Mouse (Mus musculus) liver, embryonic 16.5 days (tissue): ENCODE measurements around the gene Pcnx2. TPM values are rescaled to one million over a fixed set of nuclear protein-coding genes. Genes with fewer than 3 reads are reported as not detected.
A peak's percentile ranks its signal among the peaks of the same experiment; 100 is the strongest.

Source experiments
- ATAC-seq: fragments of 200-750 bp; cut with Nextera tagmentation; 2 replicates; pipeline ENCODE4 v1.8.0; 2017; ENCODE audit warnings: low read depth, mild to moderate bottlenecking, moderate number of reproducible peaks, moderate library complexity
- H3K27ac ChIP-seq: fragments of 300-500 bp; sonication (generic); 2 replicates; pipeline ENCODE4 v1.5.1; 2014; ENCODE audit warnings: mild to moderate bottlenecking, low read length
- H3K27me3 ChIP-seq: fragments of 300-500 bp; sonication (generic); 2 replicates; pipeline ENCODE4 v1.6.1; 2014; ENCODE audit warnings: low read depth, low read length, mixed read lengths; ENCODE audit not compliant: control insufficient read depth, insufficient read depth
- H3K36me3 ChIP-seq: fragments of 300-500 bp; sonication (generic); 2 replicates; pipeline ENCODE4 v1.6.1; 2014; ENCODE audit warnings: mild to moderate bottlenecking; ENCODE audit not compliant: control insufficient read depth, insufficient read depth
- H3K4me1 ChIP-seq: fragments of 300-500 bp; sonication (generic); 2 replicates; pipeline ENCODE4 v1.6.1; 2014; ENCODE audit warnings: low read depth, low read length, mixed read lengths; ENCODE audit not compliant: control insufficient read depth
- H3K4me2 ChIP-seq: fragments of 300-500 bp; sonication (generic); 2 replicates; pipeline ENCODE4 v1.6.1; 2014; ENCODE audit warnings: low read depth, low read length, mixed read lengths
- H3K4me3 ChIP-seq: fragments of 300-500 bp; sonication (generic); 2 replicates; pipeline ENCODE4 v1.5.1; 2014; ENCODE audit warnings: low read depth, mild to moderate bottlenecking, low read length
- H3K9ac ChIP-seq: fragments of 300-500 bp; sonication (generic); 2 replicates; pipeline ENCODE4 v1.6.1; 2014; ENCODE audit warnings: low read depth, low read length
- H3K9me3 ChIP-seq: fragments of 300-500 bp; sonication (generic); replicated peaks from 2 replicates; pipeline ENCODE4 v1.6.1; 2016; ENCODE audit warnings: low read length; ENCODE audit not compliant: control insufficient read depth
- WGBS: fragments of 180-500 bp; shearing (Covaris S2); extraction: QIAGEN DNeasy Blood & Tissue Kit; methylation state at CpG from one replicate; pipeline ENCODE4 v1.1.7; 2014; ENCODE audit not compliant: insufficient replicate concordance; 5-methylcytosine and 5-hydroxymethylcytosine counted together
- polyA plus RNA-seq: library from polyadenylated mRNA; unstranded; fragments of >200 nt; fragmentation: Nextera tagmentation; extraction: Ambion mirVana; gene quantifications from 2 replicates; pipeline ENCODE4 v1.2.1, GENCODE M21; 2015

The Pcnx2 gene
- polyA plus RNA-seq, 1 experiment from 2014 or later, result 0.07 TPM

GRCm38 (mm10) chr8:125744914-125745576 is 153.1 kb downstream of the Pcnx2 start:
- H3K9me3 ChIP-seq, result no peaks in the 10 kb centered on the region
- H3K4me1 ChIP-seq, result no peaks in the 10 kb centered on the region
- no peak overlapping the region for H3K27ac ChIP-seq
- H3K27me3 ChIP-seq, result no peaks in the 10 kb centered on the region
- H3K4me2 ChIP-seq, result no peak overlapping the region
- ATAC-seq, result no peak
- no peak overlapping the region for H3K9ac ChIP-seq
- 74% methylated on average over 10 of the region's 10 CpGs for WGBS
- H3K36me3 ChIP-seq, result no peaks in the 10 kb centered on the region
- no peak overlapping the region for H3K4me3 ChIP-seq

GRCm38 (mm10) chr8:125742406-125742805 is 155.7 kb downstream of the Pcnx2 start:
- Histone ChIP-seq H3K27me3 (no peaks in the 10 kb centered on the region), H3K9me3 (no peaks in the 10 kb centered on the region), H3K4me3 (no peak overlapping the region), H3K36me3 (no peaks in the 10 kb centered on the region), H3K27ac (no peak overlapping the region), H3K9ac (no peak overlapping the region), H3K4me1 (no peaks in the 10 kb centered on the region), H3K4me2 (no peak overlapping the region)
- no peak for ATAC-seq
- WGBS, result 41% methylated on average over 8 of the region's 8 CpGs

- no peak for ATAC-seq
- H3K9ac ChIP-seq, result no peak overlapping the region
- WGBS, result 28% methylated on average over 2 of the region's 2 CpGs
Measured at GRCm38 (mm10) chr8:125741855-125742254, 156.3 kb downstream of the Pcnx2 start.

GRCm38 (mm10) chr8:125741377-125741776 is 156.7 kb downstream of the Pcnx2 start:
- Histone ChIP-seq H3K4me3 (no peak overlapping the region), H3K9ac (no peak overlapping the region), H3K27ac (no peak overlapping the region), H3K36me3 (no peaks in the 10 kb centered on the region), H3K9me3 (no peaks in the 10 kb centered on the region), H3K4me1 (no peaks in the 10 kb centered on the region), H3K27me3 (no peaks in the 10 kb centered on the region), H3K4me2 (no peak overlapping the region)
- WGBS, result 58% methylated on average over 5 of the region's 5 CpGs
- ATAC-seq, result no peak

More at GRCm38 (mm10) chr8:125741855-125742254, 156.3 kb downstream of the Pcnx2 start:
- Histone ChIP-seq H3K4me3 (no peak overlapping the region), H3K27me3 (no peaks in the 10 kb centered on the region), H3K9me3 (no peaks in the 10 kb centered on the region), H3K36me3 (no peaks in the 10 kb centered on the region), H3K4me1 (no peaks in the 10 kb centered on the region), H3K27ac (no peak overlapping the region), H3K4me2 (no peak overlapping the region)

- 83% methylated on average over 10 of the region's 10 CpGs for WGBS
- no peak for ATAC-seq
- H3K27ac ChIP-seq, result no peak overlapping the region
Measured at GRCm38 (mm10) chr8:125740655-125741054, 157.5 kb downstream of the Pcnx2 start.

GRCm38 (mm10) chr8:125738956-125739355 is 159.2 kb downstream of the Pcnx2 start:
- H3K4me2 ChIP-seq, result no peak overlapping the region
- no peaks in the 10 kb centered on the region for H3K9me3 ChIP-seq
- no peak overlapping the region for H3K4me3 ChIP-seq
- no peak for ATAC-seq
- WGBS, result 89% methylated on average over 4 of the region's 4 CpGs
- H3K4me1 ChIP-seq, result peaks cover 2% of the 10 kb centered on the region
- H3K27ac ChIP-seq, result no peak overlapping the region
- no peaks in the 10 kb centered on the region for H3K36me3 ChIP-seq
- H3K27me3 ChIP-seq, result no peaks in the 10 kb centered on the region
- no peak overlapping the region for H3K9ac ChIP-seq

More at GRCm38 (mm10) chr8:125740655-125741054, 157.5 kb downstream of the Pcnx2 start:
- Histone ChIP-seq H3K4me1 (no peaks in the 10 kb centered on the region), H3K4me2 (no peak overlapping the region), H3K4me3 (no peak overlapping the region), H3K9me3 (no peaks in the 10 kb centered on the region), H3K27me3 (no peaks in the 10 kb centered on the region), H3K9ac (no peak overlapping the region), H3K36me3 (no peaks in the 10 kb centered on the region)

- peak; percentile 87 for ATAC-seq
- Histone ChIP-seq H3K9ac (peak overlapping the region; percentile 75), H3K4me3 (peak overlapping the region; percentile 78), H3K9me3 (no peaks in the 10 kb centered on the region), H3K36me3 (no peaks in the 10 kb centered on the region), H3K4me1 (peaks cover 6% of the 10 kb centered on the region), H3K27me3 (no peaks in the 10 kb centered on the region), H3K4me2 (peak overlapping the region; percentile 79), H3K27ac (0 out of 2 replicates have a peak overlapping the region, but pooled peaks have one; percentile 30)
- WGBS, result 4% methylated on average over 50 of the region's 52 CpGs
Measured at GRCm38 (mm10) chr8:125733964-125734956, 163.9 kb downstream of the Pcnx2 start.

GRCm38 (mm10) chr8:125729746-125730145 is 168.4 kb downstream of the Pcnx2 start, which contains the start of gene Ntpcr:
Gene Ntpcr (plus strand): TSS chr8:125729963.
- Histone ChIP-seq H3K4me1 (peaks cover 6% of the 10 kb centered on the region), H3K27me3 (no peaks in the 10 kb centered on the region), H3K4me2 (no peak within 1 kb of the TSS), H3K9me3 (no peaks in the 10 kb centered on the region), H3K4me3 (no peak within 1 kb of the TSS), H3K27ac (no peak within 1 kb of the TSS), H3K36me3 (no peaks in the 10 kb centered on the region), H3K9ac (no peak within 1 kb of the TSS)
- ATAC-seq, result no peak
- 53% methylated on average over 7 of the region's 7 CpGs for WGBS
